Mouse (Mus musculus) stomach, postnatal 0 days (tissue): ENCODE results near the gene Ubr2.

Experiments
- CTCF ChIP-seq: IDR thresholded peaks from 2 replicates; pipeline ENCODE4 v1.5.1; 2016; ENCODE audit warnings: antibody characterized with exemption, low read depth, mild to moderate bottlenecking, moderate library complexity
- EP300 ChIP-seq: optimal IDR thresholded peaks from 2 replicates; pipeline ENCODE3; 2016; ENCODE audit warnings: antibody characterized with exemption

GRCm38 (mm10) chr17:46962153-46962552, 48.2 kb downstream of the Ubr2 start:
- TF ChIP-seq EP300, result no peak
- TF ChIP-seq CTCF, result no peak
